In genomic region chr10:4006296-4007015, GRCm38 (mm10) we compare ENCODE assay signal across 11 mouse cellular contexts. TPM values are rescaled to one million over a fixed set of nuclear protein-coding genes. Genes with fewer than 3 reads are reported as not detected.
A peak's percentile ranks its signal among the peaks of the same experiment; 100 is the strongest.
DNase-seq lines count a peak whose midpoint lies in the region; ATAC-seq and TF ChIP-seq lines count a peak whose summit lies in the region.
"Had no signal": no experiment of that assay in that cellular context is flagged by ENCODE, and none has a peak within 500 bp of the region (broad histone marks: within the 10 kb centered on the region; RNA-seq: fewer than 3 reads in every experiment).

No protein-coding gene starts in this region.

- TF ChIP-seq POLR2A in heart, adult 2 months (IDR thresholded peaks at IDR 0.05; ENCODE audit: insufficient read depth, low read depth, low read length), result no peak
- no peak for TF ChIP-seq POLR2A in limb, embryonic 14.5 days (IDR thresholded peaks at IDR 0.05; ENCODE audit: borderline replicate concordance, extremely low read depth, insufficient read depth, insufficient read length)

- no peak for TF ChIP-seq CTCF in heart, adult 2 months (IDR thresholded peaks at IDR 0.05)

- ATAC-seq in heart, embryonic 16.5 days (replicated peaks; ENCODE audit: extremely low read depth, insufficient read depth, low FRiP score), result peak; percentile 76; the same call in 1 of the 2 replicates
- ATAC-seq in lung, embryonic 15.5 days (ENCODE audit: borderline replicate concordance, extremely low read depth, low FRiP score, low TSS enrichment), result peak; percentile 99
- ATAC-seq in embryonic facial prominence, embryonic 13.5 days (ENCODE audit: insufficient number of reproducible peaks, insufficient read depth, low FRiP score, low TSS enrichment, low read depth), result no peak
- peak; percentile 71; the same call in 1 of the 2 replicates for ATAC-seq in limb, embryonic 14.5 days (ENCODE audit: low FRiP score, low read depth)

- DNase-seq in heart, adult 2 months, result no peak
- DNase-seq in lung, postnatal 36 days, result no peak
- DNase-seq in limb, embryonic 14.5 days (ENCODE audit: low spot score), result peak; percentile 68
- DNase-seq in adrenal gland, adult 8-10 months, result no peak
- DNase-seq: adrenal gland, adult 2 months; cerebellum, adult 9-11 months; right cerebral cortex, postnatal 14 days; thymus, adult 2 months had no signal

- no peak overlapping the region for H3K4me2 ChIP-seq in heart, embryonic 16.5 days (ENCODE audit: low read depth, low read length)
- H3K4me2 ChIP-seq in lung, embryonic 15.5 days, result no peak overlapping the region
- no peak overlapping the region for H3K4me2 ChIP-seq in embryonic facial prominence, embryonic 13.5 days
- no peak overlapping the region for H3K4me2 ChIP-seq in limb, embryonic 14.5 days (replicated peaks; ENCODE audit: low read depth, low read length, severe bottlenecking)

- no peak overlapping the region for H3K9ac ChIP-seq in heart, embryonic 16.5 days (ENCODE audit: low read length)
- no peak overlapping the region for H3K9ac ChIP-seq in heart, adult 2 months (ENCODE audit: low read depth, low read length)
- no peak overlapping the region for H3K9ac ChIP-seq in lung, embryonic 15.5 days
- H3K9ac ChIP-seq in embryonic facial prominence, embryonic 13.5 days, result no peak overlapping the region
- no peak overlapping the region for H3K9ac ChIP-seq in limb, embryonic 14.5 days (ENCODE audit: low read depth, low read length, severe bottlenecking)

- no peaks in the 10 kb centered on the region for H3K4me1 ChIP-seq in heart, embryonic 16.5 days (ENCODE audit: control insufficient read depth, insufficient read depth, low read length)
- H3K4me1 ChIP-seq in heart, adult 2 months (ENCODE audit: control insufficient read depth, insufficient read depth, low read length), result no peaks in the 10 kb centered on the region
- peaks cover 16% of the 10 kb centered on the region for H3K4me1 ChIP-seq in lung, embryonic 15.5 days
- peaks cover 13% of the 10 kb centered on the region for H3K4me1 ChIP-seq in embryonic facial prominence, embryonic 13.5 days
- peaks cover 14% of the 10 kb centered on the region for H3K4me1 ChIP-seq in limb, embryonic 14.5 days (ENCODE audit: control insufficient read depth, insufficient read depth, low read length)

- no peaks in the 10 kb centered on the region for H3K27me3 ChIP-seq in heart, embryonic 16.5 days (ENCODE audit: control insufficient read depth, insufficient read depth, low read length)
- H3K27me3 ChIP-seq in heart, adult 2 months (ENCODE audit: control insufficient read depth, insufficient read depth, low read length), result no peaks in the 10 kb centered on the region
- H3K27me3 ChIP-seq in lung, embryonic 15.5 days, result no peaks in the 10 kb centered on the region
- H3K27me3 ChIP-seq in embryonic facial prominence, embryonic 13.5 days, result no peaks in the 10 kb centered on the region
- no peaks in the 10 kb centered on the region for H3K27me3 ChIP-seq in limb, embryonic 14.5 days (ENCODE audit: control insufficient read depth, insufficient read depth, low read length)

- no peak for TF ChIP-seq EP300 in heart, adult 2 months (IDR thresholded peaks at IDR 0.05; ENCODE audit: insufficient read depth, low read depth, low read length)

- intact Hi-C loops in heart, adult 2 months (cut with DNase I), result no loop called here

- no peak overlapping the region for H3K27ac ChIP-seq in heart, embryonic 16.5 days (ENCODE audit: low read length)
- no peak overlapping the region for H3K27ac ChIP-seq in heart, adult 2 months
- peak overlapping the region; percentile 81 for H3K27ac ChIP-seq in lung, embryonic 15.5 days
- peak overlapping the region; percentile 78; the same call in 1 of the 2 replicates for H3K27ac ChIP-seq in embryonic facial prominence, embryonic 13.5 days
- peak overlapping the region; percentile 33; the same call in 1 of the 2 replicates for H3K27ac ChIP-seq in limb, embryonic 14.5 days (replicated peaks; ENCODE audit: low read depth, low read length)

- no peaks in the 10 kb centered on the region for H3K36me3 ChIP-seq in heart, embryonic 16.5 days (ENCODE audit: control insufficient read depth, insufficient read depth)
- no peaks in the 10 kb centered on the region for H3K36me3 ChIP-seq in heart, adult 2 months (ENCODE audit: control insufficient read depth, insufficient read depth, low read length)
- H3K36me3 ChIP-seq in lung, embryonic 15.5 days, result no peaks in the 10 kb centered on the region
- no peaks in the 10 kb centered on the region for H3K36me3 ChIP-seq in embryonic facial prominence, embryonic 13.5 days
- peaks cover 8% of the 10 kb centered on the region; the same call in 1 of the 2 replicates for H3K36me3 ChIP-seq in limb, embryonic 14.5 days (ENCODE audit: control insufficient read depth, insufficient read depth, low read length)

- no peak overlapping the region for H3K4me3 ChIP-seq in heart, embryonic 16.5 days (ENCODE audit: low read length)
- H3K4me3 ChIP-seq in heart, adult 2 months, result no peak overlapping the region
- H3K4me3 ChIP-seq in lung, embryonic 15.5 days, result no peak overlapping the region
- no peak overlapping the region for H3K4me3 ChIP-seq in embryonic facial prominence, embryonic 13.5 days
- H3K4me3 ChIP-seq in limb, embryonic 14.5 days (replicated peaks; ENCODE audit: low read length), result no peak overlapping the region

- no peaks in the 10 kb centered on the region for H3K9me3 ChIP-seq in heart, embryonic 16.5 days (replicated peaks; ENCODE audit: control insufficient read depth, low read length)
- no peaks in the 10 kb centered on the region for H3K9me3 ChIP-seq in lung, embryonic 15.5 days
- no peaks in the 10 kb centered on the region for H3K9me3 ChIP-seq in embryonic facial prominence, embryonic 13.5 days
- no peaks in the 10 kb centered on the region for H3K9me3 ChIP-seq in limb, embryonic 14.5 days (ENCODE audit: control insufficient read depth, low read length)

- WGBS in heart, embryonic 16.5 days, result 55% methylated on average over 7 of the region's 7 CpGs
- WGBS in heart, adult 2 months, result 62% methylated on average over 7 of the region's 7 CpGs
- WGBS in lung, embryonic 15.5 days, result 33% methylated on average over 7 of the region's 7 CpGs
- WGBS in embryonic facial prominence, embryonic 13.5 days, result 32% methylated on average over 7 of the region's 7 CpGs
- 49% methylated on average over 7 of the region's 7 CpGs for WGBS in limb, embryonic 14.5 days

- H3K79me2 ChIP-seq in heart, adult 2 months (replicated peaks; ENCODE audit: control insufficient read depth, insufficient read depth, low read length), result no peaks in the 10 kb centered on the region

RNA-seq across cellular contexts. Expression of gene Mthfd1l, which starts 33.5 kb away (rescaled TPM):
- polyA plus RNA-seq in heart, embryonic 16.5 days (2015; fragmentation: Nextera tagmentation; extraction: Ambion mirVana), result 10.1 and 10.2 TPM in 2 replicates
- under 1 TPM; 0.77 to 0.99 TPM for total RNA-seq in heart, adult 2 months (2021)
- polyA plus RNA-seq in heart, adult 2 months (2012; rRNA removed), result 0.27 and 0.41 TPM in 2 replicates
- 15.5 and 16.1 TPM in 2 replicates for polyA plus RNA-seq in lung, embryonic 15.5 days (2015; fragmentation: Nextera tagmentation; extraction: Ambion mirVana)
- polyA plus RNA-seq in embryonic facial prominence, embryonic 13.5 days (2015; fragmentation: Nextera tagmentation; extraction: Ambion mirVana), result 10.4 and 11.0 TPM in 2 replicates
- polyA plus RNA-seq in limb, embryonic 14.5 days (2012; rRNA removed), result 8.2 and 10.2 TPM in 2 replicates
- polyA plus RNA-seq in limb, embryonic 14.5 days (2014; fragmentation: Nextera tagmentation; extraction: Ambion mirVana), result 10.1 and 10.4 TPM in 2 replicates
- 1 to 10 TPM; 4.9 to 9.2 (median 8.0) TPM for total RNA-seq in adrenal gland, adult 8-10 months (2022)

Comparison
In these comparisons a context has a peak if more than half of its experiments do, and no peak if none do; other contexts are left out.
1. H3K27ac ChIP-seq: peak in lung, embryonic 15.5 days (single experiment), embryonic facial prominence, embryonic 13.5 days (single experiment) and limb, embryonic 14.5 days (single experiment); none in heart, embryonic 16.5 days (single experiment) and heart, adult 2 months (single experiment).